Mouse (Mus musculus) lung, adult 10 weeks (tissue): ENCODE measurements around the gene Stxbp5l. TPM values are rescaled to one million over a fixed set of nuclear protein-coding genes. Genes with fewer than 3 reads are reported as not detected.

Experiments used
- polyA plus RNA-seq: library from polyadenylated mRNA; stranded (reverse); fragments of 350-450 nt; fragmentation: Illumina TruSeq; extraction: RNeasy Lipid Tissue Mini Kit (QIAGEN cat#74804); gene quantifications from one replicate; pipeline ENCODE4 v1.2.3, GENCODE M21; 2014; ENCODE audit warnings: low read depth, low replicate concordance; ENCODE audit not compliant: insufficient read depth

Stxbp5l gene
- polyA plus RNA-seq, result not detected

DNA sequence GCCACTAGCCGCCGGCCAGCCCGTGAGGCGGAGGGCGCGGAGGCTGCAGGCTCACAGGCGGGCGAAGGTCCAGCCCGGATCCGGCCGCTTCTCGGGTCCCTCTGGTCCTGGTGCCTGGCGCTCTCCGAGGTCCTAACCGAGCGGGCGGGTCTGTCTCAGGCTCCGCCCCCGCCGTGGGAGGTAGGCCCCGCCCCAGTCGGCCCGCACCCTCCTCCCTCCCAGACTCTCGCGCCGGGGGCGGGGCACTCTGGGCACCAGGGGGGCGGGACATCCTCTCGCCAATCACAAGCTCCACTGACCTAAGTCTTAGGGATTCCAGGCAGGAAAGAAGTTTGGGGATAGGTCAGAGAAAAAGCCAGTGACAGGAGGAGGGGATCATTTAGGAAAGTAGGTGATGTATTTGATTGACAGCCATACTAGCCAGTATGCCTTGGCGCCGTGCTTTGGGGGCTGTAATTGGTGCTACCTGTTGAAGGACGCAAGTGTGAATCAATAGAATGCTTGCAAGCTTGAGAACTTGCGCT, at the start of gene Stxbp5l:
Stxbp5l (minus strand) TSS at position 142 of the 524 bp plus-strand sequence.

Other genes starting within 250 kb of the Stxbp5l start
- 6.8 TPM for gene Gtf2e1, start 154.8 kb upstream of the Stxbp5l start, polyA plus RNA-seq
- 5.3 TPM for gene Rabl3, start 154.9 kb upstream of the Stxbp5l start, polyA plus RNA-seq
- gene Hgd, start 195.2 kb upstream of the Stxbp5l start, polyA plus RNA-seq, result 0.42 TPM